Mouse (Mus musculus): ENCODE results near the gene Jmjd6. TPM values are rescaled to one million over a fixed set of nuclear protein-coding genes. Genes with fewer than 3 reads are reported as not detected.
"Not testable (repeated sequence)": the region's sequence is repeated elsewhere in the genome, so short reads cannot be mapped to it uniquely, and the experiment has no call there.

Jmjd6 gene
- polyA plus RNA-seq, 1 experiment from 2014 or later = 83.4 TPM

DNA sequence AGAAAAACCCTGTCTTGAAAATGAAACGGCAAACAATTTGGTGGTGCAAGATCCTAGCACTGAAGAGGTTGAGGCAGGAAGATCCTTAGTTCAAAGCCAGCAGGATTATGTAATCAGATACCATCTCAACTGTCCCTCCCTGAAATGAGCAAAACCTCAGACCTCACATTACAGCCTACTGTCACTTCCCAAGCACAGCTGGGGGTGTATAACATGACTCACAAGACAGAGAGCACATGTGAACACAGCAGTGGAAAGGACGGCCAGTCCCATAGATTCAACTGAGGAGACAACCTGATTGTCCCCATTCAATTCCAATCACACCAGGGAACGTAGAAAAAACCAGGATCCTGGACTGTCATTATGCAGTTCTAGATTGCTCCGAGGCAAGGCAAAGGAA, 7.0 kb downstream of the Jmjd6 start:
- Histone ChIP-seq H3K27ac (no peak overlapping the region), H3K27me3 (no peaks in the 10 kb centered on the region), H3K9ac (no peak overlapping the region), H3K4me2 (no peak overlapping the region), H3K4me1 (peaks cover 31% of the 10 kb centered on the region), H3K36me3 (peaks cover 89% of the 10 kb centered on the region), H3K4me3 (no peak overlapping the region), H3K9me3 (no peaks in the 10 kb centered on the region)
- 86% methylated on average over 4 of the region's 4 CpGs for WGBS
- no peak for ATAC-seq (ENCODE audit: insufficient number of reproducible peaks, low FRiP score, low TSS enrichment, low read depth)

DNA sequence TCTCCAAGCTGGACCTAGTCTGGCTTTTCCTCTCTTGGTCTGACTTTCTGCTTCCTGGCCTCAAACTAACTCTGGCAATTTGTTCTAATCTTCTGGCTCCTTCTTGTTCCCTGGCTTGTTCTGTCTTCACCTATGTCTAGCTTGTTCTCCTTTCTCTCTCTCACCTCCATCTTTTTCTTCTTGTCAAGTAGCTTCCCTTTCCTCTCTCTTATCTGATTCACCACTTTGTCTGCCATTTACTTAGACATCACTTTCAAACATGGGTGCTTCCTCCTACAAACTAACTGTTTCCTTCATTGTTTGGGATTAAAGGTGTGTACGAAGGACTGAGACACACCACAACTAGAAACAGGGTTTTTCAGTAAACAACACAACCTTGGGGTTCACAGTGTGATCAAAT, 8.3 kb downstream of the Jmjd6 start:
- H3K4me3 ChIP-seq = no peak overlapping the region
- no peaks in the 10 kb centered on the region for H3K9me3 ChIP-seq
- H3K4me2 ChIP-seq = no peak overlapping the region
- ATAC-seq (ENCODE audit: insufficient number of reproducible peaks, low FRiP score, low TSS enrichment, low read depth) = no peak
- no peak overlapping the region for H3K27ac ChIP-seq
- no peaks in the 10 kb centered on the region for H3K27me3 ChIP-seq
- H3K4me1 ChIP-seq = peaks cover 18% of the 10 kb centered on the region
- WGBS = 95% methylated on average over 1 of the region's 1 CpGs
- H3K9ac ChIP-seq = no peak overlapping the region
- H3K36me3 ChIP-seq = peaks cover 76% of the 10 kb centered on the region

DNA sequence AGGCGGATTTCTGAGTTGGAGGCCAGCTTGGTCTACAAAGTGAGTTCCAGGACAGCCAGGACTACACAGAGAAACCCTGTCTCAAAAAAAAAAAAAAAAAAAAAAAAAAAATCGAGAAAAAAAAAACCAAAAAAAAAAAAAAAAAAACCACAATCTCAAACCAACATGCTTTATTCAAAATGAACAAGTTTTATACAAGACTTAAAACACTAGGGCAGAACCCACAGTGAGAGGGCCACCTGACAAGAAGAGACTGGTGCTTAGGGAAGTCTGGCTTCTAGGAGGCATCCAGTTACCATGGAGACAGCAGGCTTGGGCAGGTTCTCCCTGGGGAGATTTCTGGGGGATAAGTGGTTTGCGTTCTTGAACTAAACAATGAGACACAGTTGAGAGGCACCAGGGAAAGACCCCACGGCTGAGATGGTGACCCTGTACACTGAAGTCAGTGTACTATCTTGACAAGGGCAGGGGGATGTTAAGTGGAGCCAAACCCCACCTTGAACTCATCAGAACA, 11.0 kb downstream of the Jmjd6 start:
- Histone ChIP-seq H3K4me2 (no peak overlapping the region), H3K9ac (no peak overlapping the region), H3K4me1 (peaks cover 26% of the 10 kb centered on the region), H3K9me3 (no peaks in the 10 kb centered on the region), H3K36me3 (peaks cover 49% of the 10 kb centered on the region), H3K27me3 (no peaks in the 10 kb centered on the region), H3K27ac (no peak overlapping the region), H3K4me3 (no peak overlapping the region)
- WGBS = 35% methylated on average over 4 of the region's 4 CpGs
- no peak for ATAC-seq (ENCODE audit: insufficient number of reproducible peaks, low FRiP score, low TSS enrichment, low read depth)

GRCm38 (mm10) chr11:116827534-116828165, 15.6 kb downstream of the Jmjd6 start, which contains the start of gene Mxra7:
Gene Mxra7 (minus strand): TSS chr11:116828046.
- no peak for ATAC-seq (ENCODE audit: insufficient number of reproducible peaks, low FRiP score, low TSS enrichment, low read depth)
- peak within 1 kb of the TSS; percentile 90 for H3K4me2 ChIP-seq
- 1% methylated on average over 64 of the region's 71 CpGs for WGBS

GRCm38 (mm10) chr11:116826550-116827504, 16.4 kb downstream of the Jmjd6 start:
- H3K4me3 ChIP-seq = peak overlapping the region; percentile 70
- H3K27me3 ChIP-seq = no peaks in the 10 kb centered on the region
- peak overlapping the region; percentile 78 for H3K9ac ChIP-seq
- H3K36me3 ChIP-seq = 0 out of 2 replicates have a peak, but pooled peaks cover 2% of the 10 kb centered on the region
- peaks cover 35% of the 10 kb centered on the region for H3K4me1 ChIP-seq
- 43% methylated on average over 17 of the region's 17 CpGs for WGBS
- H3K9me3 ChIP-seq = no peaks in the 10 kb centered on the region
- H3K27ac ChIP-seq = peak overlapping the region; percentile 76; the same call in 1 of the 2 replicates
- H3K4me2 ChIP-seq = peak overlapping the region; percentile 90
- no peak for ATAC-seq (ENCODE audit: insufficient number of reproducible peaks, low FRiP score, low TSS enrichment, low read depth)

More at GRCm38 (mm10) chr11:116827534-116828165, 15.6 kb downstream of the Jmjd6 start, which contains the start of gene Mxra7:
- Histone ChIP-seq H3K9ac (peak within 1 kb of the TSS; percentile 78), H3K4me3 (peak within 1 kb of the TSS; percentile 70), H3K9me3 (no peaks in the 10 kb centered on the region), H3K27ac (peak within 1 kb of the TSS; percentile 76), H3K36me3 (peaks cover 3% of the 10 kb centered on the region), H3K4me1 (peaks cover 36% of the 10 kb centered on the region), H3K27me3 (no peaks in the 10 kb centered on the region)

GRCm38 (mm10) chr11:116825230-116825629, 18.0 kb downstream of the Jmjd6 start:
- no peak overlapping the region for H3K9ac ChIP-seq
- no peaks in the 10 kb centered on the region for H3K27me3 ChIP-seq
- ATAC-seq (ENCODE audit: insufficient number of reproducible peaks, low FRiP score, low TSS enrichment, low read depth) = no peak
- H3K9me3 ChIP-seq = no peaks in the 10 kb centered on the region
- H3K4me2 ChIP-seq = no peak overlapping the region
- no peaks in the 10 kb centered on the region for H3K36me3 ChIP-seq
- H3K4me3 ChIP-seq = no peak overlapping the region
- peaks cover 39% of the 10 kb centered on the region for H3K4me1 ChIP-seq
- WGBS = 67% methylated on average over 3 of the region's 5 CpGs
- H3K27ac ChIP-seq = no peak overlapping the region

GRCm38 (mm10) chr11:116823885-116824284, 19.4 kb downstream of the Jmjd6 start:
- not testable (repeated sequence) for H3K4me2 ChIP-seq; H3K36me3 ChIP-seq; H3K4me3 ChIP-seq; H3K27ac ChIP-seq; H3K9me3 ChIP-seq; H3K9ac ChIP-seq; H3K27me3 ChIP-seq; ATAC-seq (ENCODE audit: insufficient number of reproducible peaks, low FRiP score, low TSS enrichment, low read depth)
- H3K4me1 ChIP-seq = peaks cover 46% of the 10 kb centered on the region
- WGBS = 94% methylated on average over 10 of the region's 10 CpGs

DNA sequence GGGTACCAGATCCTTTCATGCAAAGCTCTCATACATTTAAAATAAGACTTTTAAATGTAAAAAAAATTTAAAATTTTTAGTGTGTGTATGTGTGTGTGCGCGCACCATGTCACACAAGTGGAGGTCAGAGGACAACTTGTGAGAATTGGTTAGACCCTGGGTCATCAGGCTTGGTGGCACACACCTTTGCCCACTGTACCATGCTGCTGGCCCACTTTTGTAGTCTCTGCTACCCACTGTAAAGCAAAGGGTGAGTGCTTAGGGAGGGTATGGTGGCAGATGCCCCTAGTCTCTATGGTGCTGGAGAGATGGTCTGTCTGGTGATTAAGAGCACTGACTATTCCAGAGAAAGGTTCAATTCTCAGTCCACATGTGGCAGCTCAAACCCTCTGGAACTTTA, 20.0 kb downstream of the Jmjd6 start:
- Histone ChIP-seq H3K4me3 (no peak overlapping the region), H3K4me2 (no peak overlapping the region), H3K27ac (no peak overlapping the region), H3K4me1 (peaks cover 44% of the 10 kb centered on the region), H3K9me3 (no peaks in the 10 kb centered on the region), H3K36me3 (no peaks in the 10 kb centered on the region), H3K9ac (no peak overlapping the region), H3K27me3 (no peaks in the 10 kb centered on the region)
- ATAC-seq (ENCODE audit: insufficient number of reproducible peaks, low FRiP score, low TSS enrichment, low read depth) = no peak
- WGBS = 100% methylated on average over 2 of the region's 2 CpGs

- Histone ChIP-seq H3K9ac (no peak overlapping the region), H3K4me1 (peaks cover 40% of the 10 kb centered on the region), H3K9me3 (no peaks in the 10 kb centered on the region), H3K27ac (no peak overlapping the region), H3K4me2 (no peak overlapping the region), H3K36me3 (no peaks in the 10 kb centered on the region), H3K4me3 (no peak overlapping the region), H3K27me3 (no peaks in the 10 kb centered on the region)
- 92% methylated on average over 10 of the region's 10 CpGs for WGBS
- ATAC-seq (ENCODE audit: insufficient number of reproducible peaks, low FRiP score, low TSS enrichment, low read depth) = no peak
Measured at GRCm38 (mm10) chr11:116822626-116823025, 20.6 kb downstream of the Jmjd6 start.

DNA sequence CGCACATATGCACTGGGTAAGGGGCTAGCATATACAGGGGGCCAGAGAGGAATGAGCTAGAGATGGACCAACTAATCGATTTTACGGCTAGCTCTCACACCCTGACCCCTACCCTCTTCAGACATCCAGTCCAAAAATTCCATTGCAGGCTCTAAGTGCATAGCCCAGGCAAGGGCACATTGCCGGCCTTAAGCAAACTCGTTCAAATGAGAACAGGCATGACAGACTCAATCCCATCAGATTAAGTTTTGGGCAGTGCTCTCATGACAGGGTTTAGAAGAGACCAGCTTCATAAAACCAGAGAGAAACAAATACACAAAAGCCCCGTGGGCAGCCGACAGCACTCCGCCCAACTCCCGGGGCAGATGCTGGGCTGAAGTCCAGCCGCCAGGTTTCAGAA, 21.0 kb downstream of the Jmjd6 start:
- H3K27ac ChIP-seq = no peak overlapping the region
- WGBS = 77% methylated on average over 10 of the region's 10 CpGs
- H3K36me3 ChIP-seq = no peaks in the 10 kb centered on the region
- peaks cover 37% of the 10 kb centered on the region for H3K4me1 ChIP-seq
- no peak overlapping the region for H3K4me3 ChIP-seq
- no peak overlapping the region for H3K9ac ChIP-seq
- ATAC-seq (ENCODE audit: insufficient number of reproducible peaks, low FRiP score, low TSS enrichment, low read depth) = no peak
- no peak overlapping the region for H3K4me2 ChIP-seq
- H3K27me3 ChIP-seq = no peaks in the 10 kb centered on the region
- H3K9me3 ChIP-seq = no peaks in the 10 kb centered on the region

GRCm38 (mm10) chr11:116821057-116821940, 21.9 kb downstream of the Jmjd6 start:
- no peak for ATAC-seq (ENCODE audit: insufficient number of reproducible peaks, low FRiP score, low TSS enrichment, low read depth)
- no peak overlapping the region for H3K9ac ChIP-seq
- 73% methylated on average over 13 of the region's 13 CpGs for WGBS

More at GRCm38 (mm10) chr11:116821057-116821940, 21.9 kb downstream of the Jmjd6 start:
- Histone ChIP-seq H3K4me1 (peaks cover 34% of the 10 kb centered on the region), H3K36me3 (no peaks in the 10 kb centered on the region), H3K4me2 (no peak overlapping the region), H3K9me3 (no peaks in the 10 kb centered on the region), H3K27ac (no peak overlapping the region; the same call in 1 of the 2 replicates), H3K4me3 (no peak overlapping the region), H3K27me3 (no peaks in the 10 kb centered on the region)
